Mouse (Mus musculus): ENCODE results near the gene Pik3c2b.
"Not testable (repeated sequence)": the region's sequence is repeated elsewhere in the genome, so short reads cannot be mapped to it uniquely, and the experiment has no call there.

Pik3c2b gene

DNA sequence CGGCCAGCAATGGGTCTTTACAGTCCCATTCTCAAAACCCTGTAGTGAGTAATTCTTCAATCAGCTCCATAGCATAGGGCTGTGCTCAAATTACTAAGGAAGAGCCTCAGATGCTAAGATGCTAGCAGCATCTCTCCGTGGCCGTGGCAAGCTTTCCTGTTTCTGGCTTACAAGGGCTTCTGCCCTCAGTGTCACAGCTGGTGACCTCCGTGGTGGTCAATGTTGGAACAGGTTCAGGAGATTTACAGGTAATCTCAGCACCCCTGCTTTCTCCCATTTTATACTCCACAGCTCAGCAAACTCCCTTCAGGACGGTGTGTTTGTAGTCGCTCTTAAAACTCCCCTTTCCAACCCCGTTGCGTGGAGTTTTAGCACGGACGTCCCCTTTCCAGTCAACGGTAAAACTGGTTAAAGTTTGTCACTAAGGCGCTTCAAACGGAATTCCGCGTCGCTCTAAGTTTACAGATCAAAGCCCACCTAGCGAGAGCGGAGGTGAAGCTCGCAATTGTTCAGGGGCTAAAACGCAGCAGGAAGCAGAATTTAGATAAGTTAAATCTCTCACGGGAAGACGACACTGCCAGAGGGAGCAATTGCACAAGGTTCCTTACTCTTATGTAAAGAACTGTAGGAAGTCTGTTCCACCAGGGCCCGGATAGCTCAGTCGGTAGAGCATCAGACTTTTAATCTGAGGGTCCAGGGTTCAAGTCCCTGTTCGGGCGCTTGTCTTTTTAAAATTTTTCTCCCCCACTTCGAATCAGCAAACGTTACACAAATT lies 12.0 kb upstream of the Pik3c2b start:
- DNase-seq (ENCODE audit: low spot score in 2 of 2), result peak in 1 of 2 experiments; percentile 59

DNA sequence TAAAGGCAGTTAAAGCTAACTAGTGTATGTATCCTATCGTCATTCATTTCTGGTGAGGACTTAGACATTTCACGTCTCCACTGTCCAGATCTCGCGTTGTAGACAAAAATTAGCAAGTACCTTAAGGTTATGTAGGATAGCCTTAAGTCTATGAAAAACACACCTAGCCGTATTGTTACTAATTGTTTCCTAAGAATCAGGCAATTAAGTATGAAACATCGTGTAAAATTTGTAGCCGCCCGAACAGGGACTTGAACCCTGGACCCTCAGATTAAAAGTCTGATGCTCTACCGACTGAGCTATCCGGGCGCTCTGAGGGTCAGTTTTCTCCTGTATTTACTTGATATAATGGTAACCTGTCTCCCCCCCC lies 11.4 kb upstream of the Pik3c2b start:
- DNase-seq (ENCODE audit: low spot score in 2 of 2), result peak in 1 of 2 experiments; percentile 42

DNA sequence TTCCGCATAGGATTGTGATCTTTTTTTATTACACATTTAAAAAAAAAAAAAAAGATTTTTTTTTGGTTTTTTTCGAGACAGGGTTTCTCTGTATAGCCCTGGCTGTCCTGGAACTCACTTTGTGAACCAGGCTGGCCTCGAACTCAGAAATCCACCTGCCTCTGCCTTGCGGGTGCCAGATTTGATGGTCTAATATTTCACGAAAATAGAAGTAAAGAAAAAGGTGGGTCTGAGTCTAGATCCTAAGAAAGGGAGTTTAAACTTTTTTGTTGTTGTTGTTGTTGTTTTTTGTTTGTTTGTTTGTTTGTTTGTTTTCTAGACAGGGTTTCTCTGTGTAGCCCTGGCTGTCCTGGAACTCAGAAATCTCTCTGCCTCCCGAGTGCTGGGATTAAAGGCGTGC lies 10.8 kb upstream of the Pik3c2b start:
- DNase-seq (ENCODE audit: low spot score in 2 of 2), result not testable (repeated sequence)

DNA sequence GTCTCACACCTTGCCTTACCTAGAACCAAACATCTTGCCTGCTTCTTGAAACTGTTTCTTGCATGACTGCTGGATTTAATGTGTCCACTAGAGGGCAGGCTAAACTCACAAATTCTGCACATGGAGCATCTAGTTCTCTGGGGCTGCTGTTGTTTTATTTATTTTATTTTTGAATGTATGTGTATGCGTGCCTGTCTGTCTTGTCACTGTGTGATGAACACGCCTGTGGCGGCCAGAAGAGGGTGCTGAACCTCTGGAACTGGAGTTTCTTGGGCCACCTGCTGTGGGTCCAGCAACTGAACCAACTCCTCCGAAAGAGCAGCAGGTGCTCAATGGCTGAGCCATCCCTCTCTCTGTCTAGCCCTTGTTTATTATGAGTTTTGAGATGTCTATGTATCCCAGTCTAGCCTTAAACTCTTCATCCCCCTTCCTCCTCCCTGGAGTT lies 5.9 kb upstream of the Pik3c2b start:
- peak in 1 of 2 experiments; percentile 44 for DNase-seq (ENCODE audit: low spot score in 2 of 2)

DNA sequence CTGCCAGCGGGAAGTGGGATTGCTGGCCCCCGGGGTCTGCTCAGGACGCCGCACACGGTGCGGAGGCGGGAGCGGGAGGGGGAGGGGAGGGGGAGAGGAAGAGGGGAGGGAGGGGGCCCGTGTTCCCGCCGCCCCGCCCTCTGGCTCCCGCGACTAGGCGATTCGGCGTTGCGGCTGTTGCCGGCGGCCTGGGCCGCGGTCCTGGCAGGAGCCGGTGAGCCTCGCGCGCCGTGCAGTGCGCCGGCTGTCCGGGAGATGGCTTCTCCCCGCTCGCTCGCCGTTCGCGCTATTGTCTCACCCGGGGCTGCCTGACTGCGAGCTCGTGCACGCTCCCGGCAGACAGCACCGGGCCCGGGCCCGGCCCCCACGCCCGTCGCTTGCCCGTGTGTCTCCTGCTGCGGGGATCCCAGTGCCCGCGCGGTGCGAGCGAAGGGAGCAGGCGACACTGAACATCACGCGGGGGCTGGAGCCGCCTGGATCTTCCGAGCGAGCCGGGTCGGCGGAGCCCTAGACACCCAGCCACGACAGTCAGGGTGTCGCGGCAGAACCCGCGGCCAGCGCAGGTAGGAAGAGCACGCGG lies 484 bp downstream of the Pik3c2b start:
- peak; percentile 50 to 83 for DNase-seq (ENCODE audit: low spot score in 2 of 2)

DNA sequence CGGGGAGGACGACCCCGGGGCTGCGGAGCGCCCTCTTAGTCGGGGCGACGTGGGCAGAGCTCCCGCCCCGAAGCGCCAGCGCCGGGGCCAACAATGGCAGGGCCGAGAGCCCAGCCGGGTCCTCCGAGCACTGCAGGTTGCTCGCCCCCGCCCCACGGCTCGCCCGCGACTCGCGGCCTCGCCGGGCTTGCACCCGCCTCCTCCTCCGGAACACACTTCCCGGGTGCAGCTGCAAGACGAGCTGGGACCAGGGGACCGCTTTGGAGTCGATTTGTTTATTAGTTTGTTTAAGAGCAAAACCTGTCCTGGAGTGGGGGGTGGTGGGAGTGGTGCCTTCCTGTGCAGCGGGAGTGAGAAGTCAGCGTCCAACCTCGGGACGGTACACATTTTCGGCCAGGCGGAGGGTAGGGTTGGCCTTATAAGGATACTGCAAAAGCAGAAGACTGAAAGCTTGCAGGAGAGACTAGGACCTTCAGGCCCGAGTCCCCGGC lies 1.0 kb downstream of the Pik3c2b start:
- DNase-seq (ENCODE audit: low spot score in 2 of 2), result peak in 1 of 2 experiments; percentile 53

DNA sequence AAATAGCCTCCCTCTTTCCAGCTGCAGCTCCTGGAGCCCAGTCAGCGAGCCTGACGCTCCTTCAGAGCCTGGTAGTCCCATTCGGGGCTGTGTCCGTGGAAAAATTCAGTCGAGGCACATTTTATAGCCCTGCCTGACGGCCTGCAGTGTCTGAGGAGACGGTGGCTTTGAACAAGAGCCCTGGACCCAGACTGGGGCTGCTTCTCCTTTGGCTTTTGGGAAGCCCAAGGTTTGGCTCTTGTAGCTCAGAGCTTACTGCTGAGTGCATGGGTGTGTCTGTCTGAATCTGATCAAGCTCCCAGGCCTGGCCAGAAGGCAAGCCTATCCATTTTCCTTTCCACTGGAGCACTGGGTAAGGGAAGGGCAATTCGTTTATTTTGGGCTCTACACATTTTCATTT lies 2.1 kb downstream of the Pik3c2b start:
- DNase-seq (ENCODE audit: low spot score in 2 of 2), result no peak

DNA sequence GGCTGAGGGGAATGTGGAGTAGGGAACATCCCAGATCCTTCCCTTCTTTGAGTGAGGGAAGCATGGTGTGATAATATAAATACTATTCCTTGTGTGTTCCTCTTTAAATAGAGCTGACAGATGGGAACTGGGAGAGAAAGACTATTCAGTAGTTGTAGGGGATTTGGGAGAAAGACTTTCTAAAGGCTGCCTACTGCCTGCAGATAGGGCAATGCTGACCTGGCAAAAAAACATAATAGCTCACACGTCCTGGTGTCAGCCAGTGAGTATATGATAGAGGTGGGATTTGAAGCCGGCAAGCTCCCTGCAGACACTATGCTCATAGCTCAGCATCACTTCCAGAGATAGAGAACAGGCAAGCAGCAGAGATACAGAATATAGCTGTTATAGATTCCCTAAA lies 3.2 kb downstream of the Pik3c2b start:
- no peak for DNase-seq (ENCODE audit: low spot score in 2 of 2)

DNA sequence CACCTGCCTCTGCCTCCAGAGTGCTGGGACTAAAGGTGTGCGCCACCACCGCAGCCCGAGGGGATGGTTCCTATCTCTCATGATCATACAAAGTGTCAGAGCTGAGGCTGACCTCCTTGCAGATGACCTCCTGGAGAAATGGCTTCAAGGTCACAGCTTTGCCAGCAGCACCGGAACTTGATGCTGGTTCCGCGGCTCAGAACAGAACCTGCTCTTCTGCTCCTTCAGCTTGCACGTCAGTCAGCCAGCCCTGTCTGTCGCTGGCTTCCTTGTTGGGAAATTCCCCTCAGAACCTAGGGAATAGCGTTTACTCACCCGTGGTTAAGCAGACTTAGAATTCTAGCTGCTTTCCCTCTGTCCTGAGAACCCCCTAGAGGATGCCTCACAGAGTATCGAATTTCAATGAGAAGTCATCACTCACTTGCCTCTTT lies 4.5 kb downstream of the Pik3c2b start:
- DNase-seq (ENCODE audit: low spot score in 2 of 2), result no peak

DNA sequence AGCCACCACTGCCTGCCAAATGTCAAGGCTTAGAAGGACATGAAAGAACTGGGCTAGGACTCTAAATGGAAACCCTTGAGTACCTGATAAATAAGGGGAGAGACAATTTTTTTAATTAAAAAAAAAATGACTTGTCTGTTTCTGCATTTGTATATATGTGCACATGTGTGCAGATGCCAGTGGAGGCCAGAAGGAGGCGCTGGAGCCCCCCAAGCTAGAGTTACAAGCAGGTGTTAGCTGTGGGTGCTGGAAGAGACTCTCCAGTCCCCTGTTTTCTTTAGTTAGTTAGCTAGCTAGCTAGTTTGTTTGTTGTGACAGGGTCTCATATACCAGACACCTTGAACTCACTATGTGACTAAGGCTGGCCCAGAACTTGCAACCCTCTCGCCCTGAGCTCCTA lies 6.4 kb downstream of the Pik3c2b start:
- DNase-seq (ENCODE audit: low spot score in 2 of 2), result no peak

DNA sequence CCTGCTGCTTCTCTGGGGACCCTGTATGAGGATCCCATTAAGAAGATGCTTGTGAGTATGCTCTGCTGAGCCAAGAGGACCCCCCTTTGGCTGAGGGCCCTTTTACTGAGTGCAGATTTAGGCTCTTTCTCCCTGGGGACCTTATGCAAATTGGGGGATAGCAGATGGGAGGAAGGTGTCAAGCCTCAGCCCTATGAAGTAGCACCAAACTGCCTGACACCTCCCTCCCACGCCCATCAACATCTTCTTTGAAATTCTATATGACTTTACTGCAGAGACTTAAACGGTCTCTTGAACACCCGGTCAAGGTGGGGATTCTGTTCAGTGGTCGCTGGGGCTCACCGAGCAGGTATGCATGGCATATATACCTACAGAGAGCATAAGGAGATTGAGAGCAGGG lies 7.6 kb downstream of the Pik3c2b start:
- DNase-seq (ENCODE audit: low spot score in 2 of 2), result no peak

DNA sequence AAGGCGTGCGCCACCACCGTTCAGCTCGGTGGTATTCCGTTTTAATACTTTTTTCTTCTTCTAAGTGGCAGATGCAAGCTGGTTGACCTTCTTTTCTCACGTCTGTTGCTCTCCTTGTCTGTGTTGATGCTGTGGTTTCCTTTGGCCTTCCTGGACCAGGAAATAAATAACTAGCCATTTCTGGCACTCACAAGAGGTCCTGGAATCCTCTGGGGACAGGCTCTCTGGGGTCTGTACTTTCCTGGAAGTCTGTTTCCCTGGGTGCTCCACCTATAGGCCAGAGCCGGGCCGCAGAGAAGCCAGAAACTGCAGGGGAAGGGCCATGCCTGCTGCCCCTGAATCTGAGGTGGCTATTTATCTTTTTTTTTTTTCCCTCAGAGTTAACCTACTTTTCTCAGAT lies 8.9 kb downstream of the Pik3c2b start:
- DNase-seq (ENCODE audit: low spot score in 2 of 2), result no peak

DNA sequence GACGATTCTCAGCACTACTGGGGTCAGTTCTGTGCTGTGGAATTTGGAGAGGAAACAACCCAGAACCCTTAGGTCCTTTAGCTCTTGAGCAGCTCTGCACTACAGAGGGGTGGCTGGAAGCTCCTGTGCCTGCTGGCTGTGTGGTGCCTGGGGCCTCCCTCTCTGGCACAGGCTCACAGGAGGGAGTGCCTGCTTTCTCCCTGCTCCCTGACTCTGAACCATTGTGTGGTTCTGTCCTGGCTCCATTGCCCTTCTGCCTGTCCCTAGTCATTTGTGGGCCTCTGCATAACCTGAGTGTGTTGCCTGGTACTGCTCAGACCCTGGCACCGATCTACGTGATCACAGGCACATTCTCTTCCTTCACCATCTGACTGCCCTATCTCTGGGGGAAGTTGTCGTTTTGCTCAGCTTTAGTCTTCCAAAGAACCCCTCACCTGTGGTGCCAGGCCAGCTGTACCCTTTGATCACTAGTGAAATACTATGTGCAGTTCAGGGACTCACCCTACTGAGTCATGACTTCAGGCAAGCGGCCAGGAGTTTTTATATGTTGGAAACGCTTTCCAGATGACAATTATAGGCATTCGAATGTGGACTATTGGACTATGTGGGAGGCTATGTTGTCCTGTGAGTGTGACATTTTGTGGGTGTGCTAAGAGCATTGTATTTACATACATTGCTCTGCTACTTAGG lies 12.0 kb downstream of the Pik3c2b start:
- no peak for DNase-seq (ENCODE audit: low spot score in 2 of 2)

DNA sequence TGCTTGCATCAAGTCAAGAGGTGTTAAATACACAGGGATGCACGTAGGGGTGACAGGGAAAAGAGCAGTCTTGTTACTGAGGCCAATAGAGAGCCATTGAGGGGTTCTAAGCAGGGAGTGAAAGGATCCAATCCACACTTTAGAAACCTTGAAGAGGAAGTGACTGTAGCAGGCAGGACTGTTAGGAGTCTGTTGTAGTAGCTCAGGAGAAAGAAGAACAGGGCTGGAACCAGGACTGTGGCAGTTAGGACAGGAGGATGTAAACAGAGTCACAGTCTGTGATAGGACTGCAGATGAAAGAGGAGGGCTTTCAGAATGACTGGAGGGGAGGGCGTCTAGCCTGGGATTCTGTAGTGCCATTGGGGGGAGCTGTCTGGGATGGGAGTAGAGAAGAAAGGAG lies 14.1 kb downstream of the Pik3c2b start:
- DNase-seq (ENCODE audit: low spot score in 2 of 2), result no peak

DNA sequence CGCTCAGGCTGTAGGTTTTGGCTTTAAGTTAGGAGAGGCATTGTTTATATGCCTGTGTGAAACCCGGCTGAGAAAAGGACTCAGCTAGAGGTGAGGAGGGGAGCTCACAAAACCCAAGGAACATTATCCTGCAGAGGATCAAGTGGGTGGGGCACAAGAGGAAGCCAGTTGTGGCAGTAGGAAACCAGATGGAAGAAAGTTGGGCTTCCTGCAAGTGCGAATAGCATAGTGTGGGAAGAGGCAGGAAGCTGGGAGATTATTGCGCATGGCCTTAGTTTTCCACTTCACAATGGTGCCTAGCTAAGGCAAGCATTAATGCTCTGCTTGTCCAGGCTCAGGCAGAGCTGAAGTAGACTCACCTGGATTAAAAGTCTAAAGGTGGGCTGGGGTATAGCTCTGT lies 15.2 kb downstream of the Pik3c2b start:
- DNase-seq (ENCODE audit: low spot score in 2 of 2), result no peak

DNA sequence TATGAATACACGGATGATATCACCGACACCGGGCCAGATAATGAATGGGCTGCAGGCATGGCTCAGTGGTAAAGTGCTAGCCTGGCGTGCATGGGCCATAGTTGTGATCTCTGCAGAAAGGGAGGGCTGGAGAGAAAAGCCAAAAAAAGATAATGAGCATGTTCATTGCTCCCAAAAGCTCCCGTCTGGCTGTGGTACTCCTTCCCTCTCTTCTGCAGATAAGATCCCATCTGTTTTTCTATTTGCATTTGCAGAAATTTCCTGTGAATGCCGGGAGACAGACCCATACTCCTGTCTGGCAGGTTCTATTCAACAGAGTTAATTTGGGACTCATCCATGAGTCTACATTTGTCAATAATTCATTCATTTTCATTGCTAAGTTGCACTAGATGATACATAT lies 17.7 kb downstream of the Pik3c2b start:
- no peak for DNase-seq (ENCODE audit: low spot score in 2 of 2)

DNA sequence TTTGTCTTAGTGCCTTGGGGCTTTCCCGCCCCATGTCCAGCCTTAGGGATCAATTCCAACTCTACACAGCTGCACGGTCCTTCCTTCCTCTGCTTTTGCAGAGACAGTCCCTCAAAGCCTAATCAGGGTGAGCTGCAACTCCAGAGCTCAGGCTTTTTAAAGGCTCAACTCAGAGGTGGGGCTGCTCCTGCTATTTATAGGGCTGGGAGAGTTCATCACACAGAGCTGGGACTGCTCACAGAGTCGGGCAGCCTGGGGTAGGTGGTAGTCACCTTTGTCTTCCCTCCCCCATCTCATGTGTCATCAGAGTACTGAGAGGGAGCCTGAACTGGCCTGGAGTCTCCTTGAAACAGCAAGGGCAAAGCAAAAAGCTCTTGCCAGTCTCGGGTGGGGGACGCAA lies 22.8 kb downstream of the Pik3c2b start:
- no peak for DNase-seq (ENCODE audit: low spot score in 2 of 2)

DNA sequence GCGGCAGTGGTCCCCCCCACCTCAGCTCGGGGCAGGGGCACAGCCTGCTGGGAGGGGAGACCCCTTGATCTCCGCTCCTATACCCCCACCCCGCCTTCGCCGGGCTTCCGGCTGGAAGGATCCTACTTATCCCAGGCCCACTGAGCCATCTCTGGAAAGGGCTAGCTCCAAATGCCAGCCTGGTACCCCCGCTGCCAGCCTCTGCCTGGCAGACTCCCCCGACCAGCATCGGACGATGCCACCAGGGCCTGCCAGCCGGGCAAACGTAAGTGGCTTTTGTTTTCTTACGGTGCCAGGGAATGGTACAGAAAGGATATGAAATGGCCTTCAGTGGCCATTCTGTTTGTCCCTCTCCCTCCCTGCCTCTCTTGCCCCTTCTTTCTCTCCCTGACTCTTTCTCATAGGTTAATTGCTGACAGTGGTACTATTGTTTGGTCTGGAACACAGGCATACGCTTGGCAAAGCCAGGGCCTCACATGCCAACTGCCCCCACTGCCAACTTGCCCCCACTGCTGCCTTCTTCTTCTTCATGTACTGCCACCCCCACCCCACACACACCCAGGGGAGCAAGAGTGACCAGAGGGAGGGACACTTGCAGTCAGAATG lies 23.3 kb downstream of the Pik3c2b start:
- DNase-seq (ENCODE audit: low spot score in 2 of 2), result peak in 1 of 2 experiments; percentile 50

DNA sequence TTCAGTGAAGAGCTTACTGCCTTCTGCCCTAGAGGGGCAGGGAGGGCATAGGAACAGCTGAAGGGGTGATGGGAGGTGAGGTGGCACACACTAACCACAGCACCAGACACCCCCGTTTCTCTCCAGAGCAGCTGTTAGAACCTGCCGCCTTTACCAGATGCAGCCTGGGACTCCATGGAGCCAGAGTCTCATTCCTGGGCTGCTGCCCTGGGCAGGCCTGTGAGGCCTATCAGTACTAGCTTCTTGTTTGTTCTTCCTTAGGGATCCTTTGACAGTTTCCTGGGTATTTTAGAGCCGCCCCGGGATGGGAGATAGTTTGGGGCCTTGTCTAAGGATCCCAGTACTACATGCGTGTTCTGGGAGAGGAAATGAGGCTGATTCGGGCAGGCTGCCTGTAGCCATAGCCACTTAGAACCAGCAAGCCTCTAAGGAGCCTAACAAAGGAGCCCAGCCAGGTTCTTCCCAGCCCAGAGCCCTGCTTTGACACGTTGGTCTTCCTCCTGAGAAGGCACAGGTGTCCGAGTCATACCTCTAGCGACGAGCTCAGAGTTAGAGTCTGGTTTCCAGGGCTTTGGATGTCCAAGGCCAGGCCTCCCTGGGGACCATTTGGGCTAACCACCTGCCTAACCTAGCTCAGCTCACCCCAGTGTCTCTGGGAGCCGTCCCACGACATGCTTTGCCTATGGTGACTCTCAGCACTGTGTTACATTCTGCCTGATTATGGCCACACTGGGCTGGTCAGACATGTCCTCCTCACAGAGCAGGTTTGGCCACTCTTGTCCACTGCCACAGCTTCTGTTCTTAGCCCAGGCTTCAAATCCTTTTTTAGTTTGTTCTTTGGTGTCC lies 24.0 kb downstream of the Pik3c2b start:
- no peak for DNase-seq (ENCODE audit: low spot score in 2 of 2)

DNA sequence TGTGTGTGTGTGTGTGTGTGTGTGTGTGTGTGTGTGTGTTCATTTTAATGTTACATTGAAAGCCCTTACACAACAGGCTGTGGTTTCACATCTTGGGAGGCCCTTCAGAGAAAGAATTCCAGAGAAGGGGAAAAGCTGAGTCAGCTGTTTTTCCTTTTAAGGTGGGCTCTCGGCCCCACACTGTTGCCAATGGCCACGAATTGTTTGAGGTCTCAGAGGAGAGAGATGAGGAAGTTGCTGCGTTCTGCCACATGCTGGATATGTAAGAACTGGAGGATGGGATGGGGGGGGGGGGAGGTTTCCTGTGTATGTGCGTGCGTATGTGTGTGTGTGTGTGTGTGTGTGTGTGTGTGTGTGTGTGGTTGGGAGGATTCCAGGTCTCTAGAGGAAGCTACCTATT lies 24.7 kb downstream of the Pik3c2b start:
- no peak for DNase-seq (ENCODE audit: low spot score in 2 of 2)

DNA sequence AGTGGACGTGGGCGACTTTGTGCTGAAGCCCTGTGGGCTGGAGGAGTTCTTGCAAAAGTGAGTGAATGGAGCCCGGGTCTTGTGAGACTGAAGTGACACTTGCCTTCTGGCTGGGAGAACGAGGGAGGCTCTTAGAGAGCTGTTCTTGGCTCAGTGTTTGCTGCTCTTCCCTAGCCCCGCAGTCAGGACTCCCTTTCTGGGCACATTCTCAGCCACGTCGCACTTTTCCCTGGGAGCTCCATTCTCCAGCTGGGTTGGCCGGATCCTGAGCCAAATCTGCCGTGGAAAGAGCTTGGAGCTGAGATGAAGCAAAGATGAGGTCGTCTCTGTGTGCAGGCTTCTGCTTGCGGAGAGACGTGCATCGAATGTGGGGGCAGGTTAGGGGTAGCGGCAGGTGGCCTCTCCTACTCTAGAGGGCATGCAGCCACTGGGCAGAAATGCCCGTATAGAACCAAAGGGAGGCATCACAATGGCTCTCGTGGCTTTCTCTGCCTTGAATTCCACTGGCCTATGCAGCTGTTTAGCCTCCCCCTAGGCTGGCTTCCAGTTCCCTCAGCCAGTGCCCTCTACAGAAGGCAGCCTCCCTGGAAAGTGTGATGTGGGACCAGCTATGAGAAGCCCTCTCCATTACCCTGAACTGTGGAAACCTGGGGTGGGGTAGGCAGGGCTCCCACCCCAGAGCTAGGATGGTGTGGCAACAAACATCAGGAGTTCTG lies 26.4 kb downstream of the Pik3c2b start:
- DNase-seq (ENCODE audit: low spot score in 2 of 2), result peak in 1 of 2 experiments; percentile 49
